Mouse (Mus musculus): Measurements from ENCODE around the gene Crabp2. TPM values are rescaled to one million over a fixed set of nuclear protein-coding genes. Genes with fewer than 3 reads are reported as not detected.

Crabp2 gene
- polyA plus RNA-seq, 1 experiment from 2014 or later = 370 TPM

GRCm38 (mm10) chr3:87980728-87981127 lies 32.3 kb downstream of the Crabp2 start:
- ATAC-seq (ENCODE audit: insufficient number of reproducible peaks, insufficient read depth, low FRiP score, low TSS enrichment, low read depth) = no peak
- no peak overlapping the region for H3K4me3 ChIP-seq
- no peaks in the 10 kb centered on the region for H3K36me3 ChIP-seq
- H3K4me1 ChIP-seq = peaks cover 35% of the 10 kb centered on the region
- H3K27ac ChIP-seq = no peak overlapping the region
- no peaks in the 10 kb centered on the region for H3K27me3 ChIP-seq
- H3K9me3 ChIP-seq = no peaks in the 10 kb centered on the region
- no peak overlapping the region for H3K4me2 ChIP-seq
- WGBS = 56% methylated on average over 5 of the region's 5 CpGs
- H3K9ac ChIP-seq = no peak overlapping the region

- ATAC-seq (ENCODE audit: insufficient number of reproducible peaks, insufficient read depth, low FRiP score, low TSS enrichment, low read depth) = no peak
- 78% methylated on average over 6 of the region's 6 CpGs for WGBS
- Histone ChIP-seq H3K36me3 (no peaks in the 10 kb centered on the region), H3K4me2 (no peak overlapping the region), H3K27me3 (no peaks in the 10 kb centered on the region), H3K4me3 (no peak overlapping the region), H3K9ac (no peak overlapping the region), H3K27ac (no peak overlapping the region), H3K4me1 (peaks cover 41% of the 10 kb centered on the region), H3K9me3 (no peaks in the 10 kb centered on the region)
Observed at GRCm38 (mm10) chr3:87981214-87981760, 32.8 kb downstream of the Crabp2 start.

- Histone ChIP-seq H3K9me3 (no peaks in the 10 kb centered on the region), H3K27me3 (no peaks in the 10 kb centered on the region), H3K4me3 (no peak overlapping the region), H3K9ac (peak overlapping the region; percentile 57; the same call in 1 of the 2 replicates), H3K4me1 (peaks cover 49% of the 10 kb centered on the region), H3K36me3 (no peaks in the 10 kb centered on the region), H3K4me2 (peak overlapping the region; percentile 47), H3K27ac (peak overlapping the region; percentile 83)
- WGBS = 47% methylated on average over 12 of the region's 12 CpGs
- no peak for ATAC-seq (ENCODE audit: insufficient number of reproducible peaks, insufficient read depth, low FRiP score, low TSS enrichment, low read depth)
Observed at GRCm38 (mm10) chr3:87981894-87982835, 33.7 kb downstream of the Crabp2 start.

- H3K4me3 ChIP-seq = peak overlapping the region; percentile 21
- peaks cover 5% of the 10 kb centered on the region; the same call in 1 of the 2 replicates for H3K27me3 ChIP-seq
- peak overlapping the region; percentile 47 for H3K4me2 ChIP-seq
- H3K9ac ChIP-seq = peak overlapping the region; percentile 57
- peak overlapping the region; percentile 83 for H3K27ac ChIP-seq
- WGBS = 9% methylated on average over 13 of the region's 13 CpGs
- ATAC-seq (ENCODE audit: insufficient number of reproducible peaks, insufficient read depth, low FRiP score, low TSS enrichment, low read depth) = 0 out of 2 replicates have a peak, but pooled peaks have one; percentile 17
- H3K9me3 ChIP-seq = no peaks in the 10 kb centered on the region
- peaks cover 56% of the 10 kb centered on the region for H3K4me1 ChIP-seq
- H3K36me3 ChIP-seq = no peaks in the 10 kb centered on the region
Observed at GRCm38 (mm10) chr3:87982836-87983601, 34.6 kb downstream of the Crabp2 start.

- Histone ChIP-seq H3K27ac (peak overlapping the region; percentile 83), H3K4me3 (peak overlapping the region; percentile 21; the same call in 1 of the 2 replicates), H3K27me3 (peaks cover 11% of the 10 kb centered on the region), H3K9ac (peak overlapping the region; percentile 57), H3K4me2 (peak overlapping the region; percentile 47), H3K4me1 (peaks cover 62% of the 10 kb centered on the region), H3K9me3 (no peaks in the 10 kb centered on the region), H3K36me3 (no peaks in the 10 kb centered on the region)
- 54% methylated on average over 6 of the region's 6 CpGs for WGBS
- ATAC-seq (ENCODE audit: insufficient number of reproducible peaks, insufficient read depth, low FRiP score, low TSS enrichment, low read depth) = no peak
Observed at GRCm38 (mm10) chr3:87983627-87984026, 35.2 kb downstream of the Crabp2 start.

GRCm38 (mm10) chr3:87984094-87984493 lies 35.6 kb downstream of the Crabp2 start:
- Histone ChIP-seq H3K4me2 (no peak overlapping the region), H3K4me1 (peaks cover 63% of the 10 kb centered on the region), H3K27me3 (peaks cover 16% of the 10 kb centered on the region), H3K36me3 (no peaks in the 10 kb centered on the region), H3K9me3 (no peaks in the 10 kb centered on the region), H3K4me3 (no peak overlapping the region), H3K27ac (peak overlapping the region; percentile 83), H3K9ac (no peak overlapping the region)
- no peak for ATAC-seq (ENCODE audit: insufficient number of reproducible peaks, insufficient read depth, low FRiP score, low TSS enrichment, low read depth)
- 54% methylated on average over 3 of the region's 3 CpGs for WGBS

- 30% methylated on average over 12 of the region's 12 CpGs for WGBS
- H3K4me2 ChIP-seq = peak overlapping the region; percentile 16; the same call in 1 of the 2 replicates
Observed at GRCm38 (mm10) chr3:87985505-87986320, 37.2 kb downstream of the Crabp2 start.

GRCm38 (mm10) chr3:87986868-87987267 lies 38.4 kb downstream of the Crabp2 start:
- H3K4me1 ChIP-seq = peaks cover 61% of the 10 kb centered on the region
- peaks cover 44% of the 10 kb centered on the region for H3K27me3 ChIP-seq
- under 1% methylated on average over 17 of the region's 17 CpGs for WGBS
- no peaks in the 10 kb centered on the region for H3K9me3 ChIP-seq
- peak; percentile 75 for ATAC-seq (ENCODE audit: insufficient number of reproducible peaks, insufficient read depth, low FRiP score, low TSS enrichment, low read depth)
- peak overlapping the region; percentile 69 for H3K9ac ChIP-seq
- H3K4me2 ChIP-seq = peak overlapping the region; percentile 89
- H3K36me3 ChIP-seq = no peaks in the 10 kb centered on the region
- H3K27ac ChIP-seq = peak overlapping the region; percentile 57; the same call in 1 of the 2 replicates
- peak overlapping the region; percentile 47 for H3K4me3 ChIP-seq

More at GRCm38 (mm10) chr3:87985505-87986320, 37.2 kb downstream of the Crabp2 start:
- Histone ChIP-seq H3K9ac (peak overlapping the region; percentile 44; the same call in 1 of the 2 replicates), H3K27me3 (peaks cover 32% of the 10 kb centered on the region), H3K27ac (peak overlapping the region; percentile 60), H3K9me3 (no peaks in the 10 kb centered on the region), H3K4me1 (peaks cover 61% of the 10 kb centered on the region), H3K36me3 (no peaks in the 10 kb centered on the region), H3K4me3 (no peak overlapping the region; the same call in 1 of the 2 replicates)
- ATAC-seq (ENCODE audit: insufficient number of reproducible peaks, insufficient read depth, low FRiP score, low TSS enrichment, low read depth) = no peak

GRCm38 (mm10) chr3:87987633-87988032 lies 39.2 kb downstream of the Crabp2 start:
- peaks cover 54% of the 10 kb centered on the region for H3K4me1 ChIP-seq
- H3K36me3 ChIP-seq = no peaks in the 10 kb centered on the region
- peak overlapping the region; percentile 89 for H3K4me2 ChIP-seq
- H3K9me3 ChIP-seq = no peaks in the 10 kb centered on the region
- peak overlapping the region; percentile 57 for H3K27ac ChIP-seq
- peak overlapping the region; percentile 69 for H3K9ac ChIP-seq
- ATAC-seq (ENCODE audit: insufficient number of reproducible peaks, insufficient read depth, low FRiP score, low TSS enrichment, low read depth) = peak; percentile 11; the same call in 1 of the 2 replicates
- 0% methylated on average over 15 of the region's 15 CpGs for WGBS
- peaks cover 51% of the 10 kb centered on the region for H3K27me3 ChIP-seq
- peak overlapping the region; percentile 47 for H3K4me3 ChIP-seq

- no peak for ATAC-seq (ENCODE audit: insufficient number of reproducible peaks, insufficient read depth, low FRiP score, low TSS enrichment, low read depth)
- peak overlapping the region; percentile 47 for H3K4me3 ChIP-seq
- no peaks in the 10 kb centered on the region for H3K9me3 ChIP-seq
- H3K27ac ChIP-seq = no peak overlapping the region
- H3K4me1 ChIP-seq = peaks cover 49% of the 10 kb centered on the region
- peak overlapping the region; percentile 69 for H3K9ac ChIP-seq
- no peaks in the 10 kb centered on the region for H3K36me3 ChIP-seq
- 2% methylated on average over 15 of the region's 15 CpGs for WGBS
- H3K27me3 ChIP-seq = peaks cover 56% of the 10 kb centered on the region
- peak overlapping the region; percentile 89 for H3K4me2 ChIP-seq
Observed at GRCm38 (mm10) chr3:87988068-87988467, 39.6 kb downstream of the Crabp2 start.
